Mouse (Mus musculus): ENCODE data around the gene Hras.

- TF ChIP-seq CTCF (IDR thresholded peaks at IDR 0.05; ENCODE audit: low read depth) = no peak
- no peak for TF ChIP-seq EP300 (IDR thresholded peaks at IDR 0.05; ENCODE audit: low read depth)
Observed at GRCm38 (mm10) chr7:141144650-141145049, 49.2 kb downstream of the Hras start.

Measured in liver, postnatal 0 days (tissue).